Mouse (Mus musculus) neural tube, embryonic 13.5 days (tissue): ENCODE measurements around the gene Morn1. TPM values are rescaled to one million over a fixed set of nuclear protein-coding genes. Genes with fewer than 3 reads are reported as not detected.

Experiments
- ATAC-seq: fragments of 200-750 bp; cut with Nextera tagmentation; 2 replicates; pipeline ENCODE4 v1.8.0; 2017; ENCODE audit warnings: low read depth, mild to moderate bottlenecking, moderate TSS enrichment, moderate library complexity
- H3K27ac ChIP-seq: fragments of 300-500 bp; sonication (generic); replicated peaks from 2 replicates; pipeline ENCODE4 v1.5.1; 2015; ENCODE audit warnings: moderate library complexity, mild to moderate bottlenecking, inconsistent platforms
- H3K27me3 ChIP-seq: fragments of 300-500 bp; sonication (generic); 2 replicates; pipeline ENCODE4 v1.6.1; 2015; ENCODE audit warnings: mild to moderate bottlenecking, inconsistent platforms
- H3K36me3 ChIP-seq: fragments of 300-500 bp; sonication (generic); 2 replicates; pipeline ENCODE4 v1.6.1; 2015; ENCODE audit warnings: mild to moderate bottlenecking, inconsistent platforms
- H3K4me1 ChIP-seq: fragments of 300-500 bp; sonication (generic); replicated peaks from 2 replicates; pipeline ENCODE4 v1.6.1; 2015; ENCODE audit warnings: inconsistent platforms
- H3K4me2 ChIP-seq: fragments of 300-500 bp; sonication (generic); 2 replicates; pipeline ENCODE4 v1.6.1; 2015; ENCODE audit warnings: inconsistent platforms, mild to moderate bottlenecking, moderate library complexity
- H3K4me3 ChIP-seq: fragments of 300-500 bp; sonication (generic); 2 replicates; pipeline ENCODE4 v1.5.1; 2015; ENCODE audit warnings: mild to moderate bottlenecking, inconsistent platforms
- H3K9ac ChIP-seq: fragments of 300-500 bp; sonication (generic); 2 replicates; pipeline ENCODE4 v1.6.1; 2015; ENCODE audit warnings: moderate library complexity, mild to moderate bottlenecking, inconsistent platforms
- H3K9me3 ChIP-seq: fragments of 300-500 bp; sonication (generic); 2 replicates; pipeline ENCODE4 v1.6.1; 2016; ENCODE audit warnings: inconsistent platforms
- WGBS: fragments of 180-500 bp; shearing (Covaris S2); methylation state at CpG from one replicate; pipeline ENCODE4 v1.1.7; 2015; 5-methylcytosine and 5-hydroxymethylcytosine counted together
- polyA plus RNA-seq: library from polyadenylated mRNA; unstranded; fragments of >200 nt; fragmentation: Nextera tagmentation; extraction: Ambion mirVana; gene quantifications from 2 replicates; pipeline ENCODE4 v1.2.1, GENCODE M21; 2015

Morn1 gene
- polyA plus RNA-seq, 1 experiment from 2014 or later: 5.7 TPM

GRCm38 (mm10) chr4:155190275-155190674 lies 103.9 kb downstream of the Morn1 start:
- no peaks in the 10 kb centered on the region for H3K27me3 ChIP-seq
- no peak overlapping the region for H3K4me3 ChIP-seq
- ATAC-seq: 0 out of 2 replicates have a peak, but pooled peaks have one; percentile 7
- H3K9me3 ChIP-seq: no peaks in the 10 kb centered on the region
- 20% methylated on average over 7 of the region's 7 CpGs for WGBS
- no peak overlapping the region for H3K4me2 ChIP-seq
- H3K27ac ChIP-seq: peak overlapping the region; percentile 46; the same call in 1 of the 2 replicates
- H3K36me3 ChIP-seq: no peaks in the 10 kb centered on the region
- peaks cover 85% of the 10 kb centered on the region for H3K4me1 ChIP-seq
- H3K9ac ChIP-seq: peak overlapping the region; percentile 34

Other genes starting within 250 kb of the Morn1 start
- gene Ttc34, start 249.1 kb upstream of the Morn1 start, polyA plus RNA-seq: 0.52 and 0.72 TPM in 2 replicates
- 0.17 and 0.22 TPM in 2 replicates for gene Mmel1, start 217.0 kb upstream of the Morn1 start, polyA plus RNA-seq
- 38.7 and 44.0 TPM in 2 replicates for gene Fam213b, start 187.4 kb upstream of the Morn1 start, polyA plus RNA-seq
- gene Tnfrsf14, start 158.0 kb upstream of the Morn1 start, polyA plus RNA-seq: 0.54 TPM in 1 of 2 replicates, not detected in the other
- 119 and 125 TPM in 2 replicates for gene Hes5, start 125.7 kb upstream of the Morn1 start, polyA plus RNA-seq
- 36.6 and 36.8 TPM in 2 replicates for gene Pank4, start 122.5 kb upstream of the Morn1 start, polyA plus RNA-seq
- gene Plch2, start 29.8 kb upstream of the Morn1 start, polyA plus RNA-seq: 6.1 and 6.2 TPM in 2 replicates
- 15.9 and 17.8 TPM in 2 replicates for gene Pex10, start 19.6 kb upstream of the Morn1 start, polyA plus RNA-seq
- 136 and 141 TPM in 2 replicates for gene Rer1, start 195 bp upstream of the Morn1 start, polyA plus RNA-seq
- 11.3 and 12.2 TPM in 2 replicates for gene Ski, start 136.0 kb downstream of the Morn1 start, polyA plus RNA-seq
- gene Faap20, start 163.2 kb downstream of the Morn1 start, polyA plus RNA-seq: 76.3 and 84.2 TPM in 2 replicates